Mouse (Mus musculus) heart, postnatal 10 days (tissue): ENCODE data around the gene Crlf1. TPM values are rescaled to one million over a fixed set of nuclear protein-coding genes. Genes with fewer than 3 reads are reported as not detected.

Source experiments
- DNase-seq, 2 experiments: peaks; one replicate each; pipeline ENCODE4 v3.0.0; 2021
- intact Hi-C: fragments of 180-260 bp; cut with DNase I; formaldehyde crosslinking; loops from one replicate; pipeline ENCODE4 v1.15.1; 2025
- total RNA-seq, 2 experiments: library from RNA; stranded (reverse); gene quantifications; 2 replicates each; pipeline ENCODE4 v1.2.3; 2021

Gene Crlf1
- total RNA-seq, 2 experiments from 2014 or later = 0.38 to 0.72 TPM

- intact Hi-C loops = no loop called here
- DNase-seq = no peak
These were observed 25.1 kb upstream of the Crlf1 start for GRCm38 (mm10) chr8:70467907-70468306.

GRCm38 (mm10) chr8:70468733-70469132, 24.2 kb upstream of the Crlf1 start:
- DNase-seq = no peak
- intact Hi-C loops = no loop called here

GRCm38 (mm10) chr8:70469295-70469916, 23.6 kb upstream of the Crlf1 start:
- DNase-seq = no peak
- intact Hi-C loops = no loop called here

GRCm38 (mm10) chr8:70469938-70470337, 23.0 kb upstream of the Crlf1 start:
- no peak for DNase-seq
- intact Hi-C loops = loop anchor here (2.0 kb wide), 1 partner anchor 29 kb away; no protein-coding TSS in a partner anchor

- intact Hi-C loops = loop anchor here (2.0 kb wide), 1 partner anchor 31 kb away; no protein-coding TSS in a partner anchor
These were observed 21.1 kb upstream of the Crlf1 start for GRCm38 (mm10) chr8:70471856-70472255.

GRCm38 (mm10) chr8:70476333-70477268, 16.4 kb upstream of the Crlf1 start, which contains the start of gene Klhl26:
Klhl26 (minus strand) TSS chr8:70476968.
- peak; percentile 94 to 96 for DNase-seq
- intact Hi-C loops = no loop called here

More at GRCm38 (mm10) chr8:70471856-70472255, 21.1 kb upstream of the Crlf1 start:
- no peak for DNase-seq

GRCm38 (mm10) chr8:70477269-70477982, 15.5 kb upstream of the Crlf1 start:
- intact Hi-C loops = no loop called here

GRCm38 (mm10) chr8:70481908-70482307, 11.1 kb upstream of the Crlf1 start:
- intact Hi-C loops = no loop called here
- DNase-seq = no peak

More at GRCm38 (mm10) chr8:70477269-70477982, 15.5 kb upstream of the Crlf1 start:
- DNase-seq = no peak

- DNase-seq = no peak
- intact Hi-C loops = no loop called here
These were observed 10.0 kb upstream of the Crlf1 start for GRCm38 (mm10) chr8:70482943-70483342.

- intact Hi-C loops = no loop called here
- no peak for DNase-seq
These were observed 6.7 kb upstream of the Crlf1 start for GRCm38 (mm10) chr8:70486191-70486681.

GRCm38 (mm10) chr8:70486941-70487520, 5.9 kb upstream of the Crlf1 start, which contains the start of gene Tmem59l:
Tmem59l (minus strand) TSS chr8:70487358.
- intact Hi-C loops = no loop called here
- peak in 1 of 2 experiments; percentile 7 for DNase-seq

GRCm38 (mm10) chr8:70487993-70488796, 4.8 kb upstream of the Crlf1 start:
- no peak for DNase-seq

GRCm38 (mm10) chr8:70488931-70489470, 4.0 kb upstream of the Crlf1 start:
- DNase-seq = no peak
- intact Hi-C loops = no loop called here

More at GRCm38 (mm10) chr8:70487993-70488796, 4.8 kb upstream of the Crlf1 start:
- intact Hi-C loops = no loop called here

GRCm38 (mm10) chr8:70489576-70489975, 3.4 kb upstream of the Crlf1 start:
- DNase-seq = no peak
- intact Hi-C loops = no loop called here

- no peak for DNase-seq
- intact Hi-C loops = no loop called here
These were observed 2.7 kb upstream of the Crlf1 start for GRCm38 (mm10) chr8:70490061-70490879.

- no peak for DNase-seq
These were observed 2.0 kb upstream of the Crlf1 start for GRCm38 (mm10) chr8:70490880-70491495.

GRCm38 (mm10) chr8:70493692-70494415, 896 bp downstream of the Crlf1 start:
- no peak for DNase-seq
- intact Hi-C loops = no loop called here

More at GRCm38 (mm10) chr8:70490880-70491495, 2.0 kb upstream of the Crlf1 start:
- intact Hi-C loops = no loop called here
